Mouse (Mus musculus) central nervous system, embryonic 18 days (tissue): ENCODE measurements around the gene Hist1h2ba. TPM values are rescaled to one million over a fixed set of nuclear protein-coding genes. Genes with fewer than 3 reads are reported as not detected.

Experiments
- polyA plus RNA-seq: library from polyadenylated mRNA; depleted of rRNA; stranded (reverse); fragments of >200 nt; gene quantifications from 2 replicates; pipeline ENCODE4 v1.2.3, GENCODE M21; 2012; rRNA removed

The Hist1h2ba gene
- polyA plus RNA-seq, result not detected in 2 replicates

DNA sequence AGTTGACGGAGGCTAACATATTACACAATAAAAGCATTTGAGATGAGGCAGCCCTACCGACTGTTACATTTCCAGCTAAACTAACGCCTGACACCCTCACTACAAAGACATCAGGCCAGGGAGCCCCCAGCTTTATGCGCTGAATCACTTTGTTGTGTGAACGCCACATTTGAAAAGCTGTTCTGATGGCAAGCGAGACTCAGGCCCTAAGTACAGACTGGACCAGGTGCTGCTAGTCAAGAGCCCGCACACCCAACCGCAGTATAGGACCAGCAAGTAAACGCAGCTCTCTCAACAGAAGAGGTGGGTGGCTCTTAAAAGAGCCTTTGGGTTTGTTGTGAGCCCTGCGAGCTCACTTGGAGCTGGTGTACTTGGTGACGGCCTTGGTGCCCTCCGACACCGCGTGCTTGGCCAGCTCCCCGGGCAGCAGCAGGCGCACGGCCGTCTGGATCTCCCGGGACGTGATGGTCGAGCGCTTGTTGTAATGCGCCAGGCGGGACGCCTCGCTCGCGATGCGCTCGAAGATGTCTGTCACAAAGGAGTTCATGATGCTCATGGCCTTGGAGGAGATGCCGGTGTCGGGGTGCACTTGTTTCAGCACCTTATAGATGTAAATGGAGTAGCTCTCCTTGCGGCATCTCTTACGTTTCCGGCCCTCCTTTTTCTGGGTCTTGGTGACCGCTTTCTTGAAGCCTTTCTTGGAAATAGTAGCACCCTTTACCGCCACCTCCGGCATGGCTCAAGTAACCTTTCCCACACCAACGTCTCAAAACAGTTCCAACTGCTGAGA lies at the start of gene Hist1h2ba:
Gene Hist1h2ba (minus strand): TSS at position 736 of the 790 bp plus-strand sequence.

GRCm38 (mm10) chr13:23934211-23934520 lies 210 bp upstream of the Hist1h2ba start, which contains the start of gene Hist1h2aa:
Hist1h2aa (plus strand) TSS chr13:23934462.

DNA sequence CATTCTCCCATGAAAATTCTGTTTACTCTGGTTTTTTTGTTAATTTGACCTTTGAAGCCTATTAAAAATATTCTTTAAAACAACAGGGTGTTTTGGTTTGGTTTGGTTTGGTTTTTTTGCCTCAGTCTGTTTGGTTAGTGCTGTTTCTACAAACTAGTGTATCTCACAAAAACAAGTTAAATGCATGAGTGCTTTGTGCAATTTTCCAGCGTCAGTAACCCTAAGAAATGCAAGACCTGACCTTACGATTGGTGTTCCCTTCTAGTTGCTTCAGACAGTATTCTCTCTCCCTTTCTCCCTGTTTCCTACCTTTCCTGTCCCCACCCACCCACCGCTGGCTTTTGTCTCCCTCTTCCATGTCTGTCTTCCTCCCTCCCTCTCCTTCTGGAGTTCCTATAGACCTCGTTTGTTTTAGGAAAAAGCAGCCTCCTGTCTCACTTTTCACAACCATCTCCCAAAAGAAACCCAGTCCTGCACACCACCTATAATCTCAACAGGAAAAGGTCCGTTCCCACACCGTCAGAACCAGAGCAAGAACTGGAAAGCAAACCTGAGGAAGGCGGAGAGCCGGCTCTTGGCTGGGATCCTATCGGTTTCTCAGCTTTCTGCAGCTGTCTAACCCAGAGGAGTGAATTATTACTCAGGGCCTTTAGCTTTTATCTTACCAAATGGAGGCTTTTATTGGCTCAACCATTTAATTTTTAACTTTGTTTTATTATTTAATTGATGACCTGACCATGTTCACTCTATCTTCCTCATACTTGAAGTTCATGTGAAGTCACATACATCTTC lies 19.4 kb downstream of the Hist1h2ba start, which contains the start of gene Slc17a4:
Gene Slc17a4 (minus strand): TSS at position 634 of the 792 bp plus-strand sequence.

Other genes with a start within 250 kb of the Hist1h2ba start
- 32.4 and 40.3 TPM in 2 replicates for gene Hist1h2bc, start 250.0 kb downstream of the Hist1h2ba start, polyA plus RNA-seq
- not detected in 2 replicates for gene Hist1h1t, start 238.3 kb downstream of the Hist1h2ba start, polyA plus RNA-seq
- 2.6 and 3.4 TPM in 2 replicates for gene Hist1h4c, start 235.7 kb downstream of the Hist1h2ba start, polyA plus RNA-seq
- gene Hfe, start 223.3 kb downstream of the Hist1h2ba start, polyA plus RNA-seq, result 1.5 and 2.0 TPM in 2 replicates
- gene Hist1h1c, start 195.3 kb downstream of the Hist1h2ba start, polyA plus RNA-seq, result 12.8 and 15.6 TPM in 2 replicates
- gene Hist1h3c, start 188.6 kb downstream of the Hist1h2ba start, polyA plus RNA-seq, result 3.9 and 4.1 TPM in 2 replicates
- gene Hist1h2bb, start 187.4 kb downstream of the Hist1h2ba start, polyA plus RNA-seq, result 1.9 and 2.7 TPM in 2 replicates
- 6.3 and 6.8 TPM in 2 replicates for gene Hist1h2ab, start 183.0 kb downstream of the Hist1h2ba start, polyA plus RNA-seq
- gene Hist1h3b, start 181.9 kb downstream of the Hist1h2ba start, polyA plus RNA-seq, result 7.5 and 8.8 TPM in 2 replicates
- 4.9 and 7.8 TPM in 2 replicates for gene Hist1h4b, start 177.1 kb downstream of the Hist1h2ba start, polyA plus RNA-seq
- gene Hist1h4a, start 172.9 kb downstream of the Hist1h2ba start, polyA plus RNA-seq, result 2.3 and 3.4 TPM in 2 replicates
- gene Hist1h3a, start 171.8 kb downstream of the Hist1h2ba start, polyA plus RNA-seq, result 5.1 and 5.4 TPM in 2 replicates
- gene Hist1h1a, start 170.5 kb downstream of the Hist1h2ba start, polyA plus RNA-seq, result 0.66 and 1.8 TPM in 2 replicates
- 0.04 TPM in 1 of 2 replicates, not detected in the other for gene Trim38, start 164.2 kb downstream of the Hist1h2ba start, polyA plus RNA-seq
- gene Slc17a2, start 127.2 kb downstream of the Hist1h2ba start, polyA plus RNA-seq, result 0.01 TPM in 1 of 2 replicates, not detected in the other
- 0.01 and 0.05 TPM in 2 replicates for gene Slc17a3, start 94.7 kb downstream of the Hist1h2ba start, polyA plus RNA-seq
- gene Slc17a1, start 66.4 kb downstream of the Hist1h2ba start, polyA plus RNA-seq, result 0.03 TPM in 1 of 2 replicates, not detected in the other
- not detected in 2 replicates for gene Slc17a4, start 19.1 kb downstream of the Hist1h2ba start, polyA plus RNA-seq
- gene Hist1h2aa, start 306 bp upstream of the Hist1h2ba start, polyA plus RNA-seq, result not detected in 2 replicates
- gene Scgn, start 57.1 kb upstream of the Hist1h2ba start, polyA plus RNA-seq, result 1.5 and 2.6 TPM in 2 replicates